Mouse (Mus musculus) cerebellum, postnatal 36 days (tissue): ENCODE results near the gene Heatr5b.

ENCODE experiments used
- DNase-seq, 2 experiments: peaks; one replicate each; pipeline ENCODE4 v3.0.0; 2021 to 2022; ENCODE audit warnings: mixed read lengths in 2 of 2

Gene Heatr5b

DNA sequence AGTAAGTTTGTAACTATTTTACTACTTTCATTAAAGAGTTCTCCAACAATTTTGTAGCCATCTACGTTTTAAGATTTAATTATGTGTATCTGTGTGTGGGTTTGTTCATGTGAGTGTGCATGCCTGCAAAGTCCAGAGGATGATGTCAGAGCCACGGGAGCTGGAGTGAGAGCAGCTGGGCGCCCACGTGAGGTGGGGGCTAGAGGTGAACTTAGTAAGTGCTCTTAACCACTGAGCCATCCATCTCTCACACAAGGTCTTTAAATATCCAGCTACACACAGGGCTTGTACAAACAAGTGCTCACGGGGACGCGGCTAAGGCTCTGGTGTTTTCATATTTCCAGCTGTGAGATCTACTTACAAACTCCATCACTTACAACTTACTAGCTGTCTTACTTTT, 69.1 kb downstream of the Heatr5b start:
- DNase-seq: no peak

DNA sequence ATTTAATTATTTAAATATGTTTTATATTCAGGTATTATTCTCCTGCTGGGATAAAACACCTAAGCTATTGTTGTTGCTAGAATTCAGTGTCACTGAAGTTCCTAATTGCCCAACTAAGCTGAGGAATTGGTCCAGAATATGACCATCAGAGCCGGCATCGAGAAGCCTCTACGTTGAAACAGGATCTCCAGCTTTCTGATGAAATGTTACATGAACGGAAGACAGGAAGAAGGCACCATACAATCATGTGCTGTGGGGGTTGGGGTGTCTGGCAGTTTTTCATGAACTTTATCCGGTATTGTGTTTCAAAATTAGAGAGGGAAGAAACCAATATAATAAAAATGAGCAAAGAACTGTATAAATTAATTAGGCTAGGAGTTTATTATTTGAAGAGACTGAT, 71.9 kb downstream of the Heatr5b start:
- DNase-seq: no peak

DNA sequence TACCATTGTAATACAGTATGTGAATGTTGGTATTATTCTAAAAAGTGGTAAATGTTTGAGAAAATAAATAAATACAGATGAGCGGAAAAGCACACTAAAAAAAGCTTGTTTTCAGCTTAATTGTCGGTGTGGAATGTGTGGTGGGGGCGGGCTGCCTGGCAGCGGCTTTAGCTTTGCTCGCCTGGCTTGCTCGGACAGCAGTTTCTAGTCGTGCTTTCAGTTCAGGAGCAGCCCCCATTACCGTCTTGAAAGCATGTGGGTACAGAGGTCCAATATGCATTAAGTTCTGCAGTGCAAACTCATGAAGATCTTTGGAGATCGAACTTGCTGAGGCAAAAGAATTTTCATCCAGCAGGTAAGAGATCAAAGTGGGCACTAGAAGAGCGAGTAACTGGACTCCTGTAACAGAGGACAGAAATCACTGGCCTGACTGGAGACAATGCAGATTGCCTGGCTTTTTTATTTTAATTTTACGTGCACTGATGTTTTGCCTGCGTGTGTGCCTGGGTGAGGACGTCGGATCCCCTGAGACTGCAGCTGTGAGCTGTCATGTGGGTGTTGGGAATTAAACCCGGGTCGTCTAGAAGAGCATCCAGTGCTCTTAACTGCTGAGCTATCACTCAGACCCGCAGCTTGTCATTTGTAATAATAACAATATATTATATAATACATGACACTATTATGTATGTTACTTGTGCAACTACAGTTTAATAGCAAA, 82.1 kb downstream of the Heatr5b start:
- DNase-seq: no peak

DNA sequence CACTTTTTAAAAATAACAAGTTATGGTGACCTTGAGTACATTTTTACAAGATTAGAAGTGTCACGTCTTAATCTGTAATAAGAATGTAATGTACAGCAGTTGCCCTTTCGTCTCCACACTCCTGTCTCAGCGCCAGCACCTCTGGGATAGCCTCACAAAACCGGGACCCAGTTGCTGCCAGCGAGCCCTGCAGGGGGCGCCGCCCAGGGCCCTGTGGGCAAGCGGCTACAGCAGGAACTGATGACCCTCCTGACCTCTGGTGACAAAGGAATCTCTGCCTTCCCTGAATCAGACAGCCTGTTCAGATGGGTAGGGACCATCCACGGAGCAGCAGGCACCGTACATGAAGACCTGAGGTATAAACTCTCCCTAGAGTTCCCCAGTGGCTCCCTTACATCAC, 83.1 kb downstream of the Heatr5b start:
- DNase-seq: no peak

DNA sequence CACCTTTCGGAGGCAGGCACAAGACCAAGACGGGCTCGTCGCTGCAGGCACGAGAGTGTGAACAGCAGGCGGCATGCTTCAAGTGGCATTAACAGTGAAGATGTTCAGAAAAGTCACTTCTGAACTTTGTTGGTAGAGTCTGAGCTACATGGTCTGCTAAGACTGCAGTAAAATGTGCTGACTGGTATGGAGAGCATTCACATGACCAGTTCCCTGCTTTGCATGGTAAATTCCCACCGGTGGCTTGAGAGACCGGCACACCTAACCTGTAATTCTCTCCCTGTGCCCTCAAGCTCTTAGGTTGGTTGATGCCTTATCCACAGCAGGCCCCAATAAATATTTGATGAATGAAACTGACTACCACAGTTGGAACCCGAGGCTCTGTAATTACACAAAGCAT, 86.7 kb downstream of the Heatr5b start:
- no peak for DNase-seq

DNA sequence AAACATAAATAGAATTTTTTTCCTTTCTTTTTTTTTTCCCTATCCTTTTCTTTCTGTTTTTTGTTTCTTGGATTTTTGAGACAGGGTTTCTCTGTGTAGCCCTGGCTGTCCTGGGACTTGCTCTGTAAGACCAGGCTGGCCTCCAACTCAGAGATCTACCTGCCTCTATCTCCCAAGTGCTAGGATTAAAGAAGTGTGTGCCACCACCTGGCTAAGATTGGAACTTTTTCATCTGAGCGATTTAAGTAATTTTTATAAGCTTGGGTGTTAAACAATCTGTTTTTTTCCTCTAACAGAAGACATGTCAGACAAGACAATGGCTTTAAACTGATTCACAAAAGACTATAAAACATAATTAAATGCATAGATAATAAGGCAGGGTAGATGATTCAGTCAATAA, 96.7 kb downstream of the Heatr5b start:
- no peak for DNase-seq

DNA sequence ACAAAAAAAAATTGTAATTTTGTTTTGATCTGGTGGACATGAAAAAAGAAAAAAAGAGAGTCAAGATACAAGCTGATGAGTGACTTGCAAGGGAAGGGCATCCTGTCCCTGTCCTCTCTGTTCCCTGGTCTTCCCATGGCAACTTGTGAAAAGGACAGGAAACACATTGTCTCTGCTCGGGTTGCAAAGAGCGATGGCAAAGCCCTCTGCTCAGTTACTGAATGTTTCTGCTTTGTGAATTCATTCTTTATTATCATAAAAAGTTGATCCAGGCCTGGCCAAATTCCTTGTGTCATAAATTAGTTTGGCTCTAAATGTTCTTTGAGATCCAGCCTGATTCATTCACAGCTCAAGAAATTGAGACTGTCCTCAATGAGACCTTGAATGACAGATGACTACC, 97.4 kb downstream of the Heatr5b start:
- no peak for DNase-seq

DNA sequence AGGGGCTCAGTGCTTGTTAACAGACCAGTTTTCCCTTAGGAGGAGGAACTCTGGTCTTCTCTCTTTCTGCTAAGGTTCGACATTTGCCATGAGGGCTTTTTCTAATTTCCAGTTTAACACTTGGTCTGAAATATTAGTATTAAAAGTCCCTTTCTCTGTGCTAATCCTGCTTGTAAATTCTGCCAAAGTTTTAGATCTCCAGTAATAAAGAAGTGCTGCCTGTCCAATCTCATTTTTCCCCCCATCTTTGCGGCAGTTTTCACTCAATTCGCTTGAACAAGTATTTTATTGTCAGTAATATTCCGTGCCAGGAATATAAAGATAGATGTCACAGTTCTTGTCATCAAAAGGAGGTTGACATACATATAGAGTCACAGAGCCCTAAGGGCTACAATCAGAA, 98.1 kb downstream of the Heatr5b start, which contains the start of gene Strn:
Gene Strn (minus strand): TSS at position 101 of the 400 bp plus-strand sequence.
- DNase-seq: no peak

DNA sequence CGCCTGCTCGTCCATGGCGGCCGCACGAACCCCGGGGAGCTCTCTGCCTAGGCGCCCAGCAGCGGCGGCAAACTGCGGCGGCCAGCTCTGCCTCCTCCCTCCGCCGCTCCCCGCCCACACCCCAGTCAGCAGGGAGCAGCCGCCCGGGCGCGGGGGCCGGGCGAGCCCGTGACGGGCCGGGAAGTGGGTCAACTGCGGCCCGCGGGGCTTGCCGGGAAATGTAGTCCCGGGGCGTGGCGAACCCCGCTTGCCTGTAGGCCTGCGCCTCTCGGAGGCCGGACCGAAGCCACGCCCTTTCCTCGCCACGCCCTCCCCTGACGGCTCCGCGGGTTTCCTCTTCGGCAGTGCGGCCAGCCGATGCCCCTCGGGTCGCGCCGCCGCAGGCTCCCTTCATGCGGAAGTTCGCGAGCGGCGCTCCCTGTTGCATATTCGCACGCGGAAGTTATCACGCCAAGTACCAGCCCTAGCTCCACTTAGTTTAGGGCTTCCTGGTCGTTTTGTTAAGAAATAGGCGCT, 98.6 kb downstream of the Heatr5b start:
- DNase-seq: peak; percentile 97 to 98

DNA sequence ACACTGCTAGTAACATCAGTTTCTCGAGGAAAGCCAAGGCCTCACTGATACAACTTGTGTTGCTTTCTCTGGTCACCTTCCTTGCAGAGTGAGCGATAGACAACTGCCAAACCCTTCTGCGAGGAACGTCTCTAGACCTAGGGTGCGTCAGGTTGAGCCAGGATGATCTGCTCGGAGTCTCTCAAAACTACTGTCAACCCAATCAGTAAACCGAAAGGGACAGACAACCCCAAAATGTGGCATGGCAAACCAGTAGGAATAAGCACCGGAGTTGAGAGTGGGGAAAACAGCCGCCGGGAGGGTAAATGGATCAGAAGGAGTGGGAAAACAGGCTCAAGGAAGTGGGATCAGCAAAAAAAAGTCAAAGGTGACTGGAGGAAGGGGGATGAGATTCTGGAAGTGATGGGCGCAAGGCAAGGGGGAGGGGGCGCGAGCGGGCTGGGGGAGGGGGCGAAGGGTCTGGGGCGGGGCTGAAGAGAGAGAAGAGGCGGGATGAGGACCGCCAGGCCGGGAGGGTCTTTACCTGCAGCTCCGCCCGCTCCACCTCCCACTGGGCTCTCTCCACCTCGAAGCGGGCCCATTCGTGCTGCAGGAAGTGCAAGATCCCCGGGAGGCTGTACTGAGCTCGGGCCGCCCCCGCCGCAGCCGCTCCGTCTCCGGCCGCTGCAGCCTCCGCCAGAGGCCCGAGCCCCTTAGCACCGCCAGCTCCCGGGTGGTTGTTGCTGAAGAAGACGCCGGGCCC, 99.3 kb downstream of the Heatr5b start:
- peak; percentile 20 to 41 for DNase-seq

DNA sequence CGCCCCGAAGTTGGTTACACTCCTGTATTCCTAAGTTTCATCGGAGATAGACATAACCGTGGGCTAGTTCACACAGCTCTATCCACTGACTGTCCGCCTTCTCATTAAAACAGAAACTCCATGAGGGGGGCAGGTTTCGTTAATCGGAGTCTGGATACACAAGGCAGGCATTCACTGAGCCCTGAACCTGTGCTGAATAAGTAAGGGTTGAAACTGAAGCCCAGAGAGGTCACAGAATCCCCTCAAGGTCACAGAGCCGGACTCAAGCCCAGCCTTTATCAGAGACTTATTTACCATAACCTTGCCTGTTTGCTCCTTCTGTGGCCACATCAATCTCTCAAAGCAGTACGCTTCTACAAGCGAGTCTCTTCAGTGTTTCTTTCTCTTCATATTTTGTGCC, 100.4 kb downstream of the Heatr5b start:
- DNase-seq: no peak

DNA sequence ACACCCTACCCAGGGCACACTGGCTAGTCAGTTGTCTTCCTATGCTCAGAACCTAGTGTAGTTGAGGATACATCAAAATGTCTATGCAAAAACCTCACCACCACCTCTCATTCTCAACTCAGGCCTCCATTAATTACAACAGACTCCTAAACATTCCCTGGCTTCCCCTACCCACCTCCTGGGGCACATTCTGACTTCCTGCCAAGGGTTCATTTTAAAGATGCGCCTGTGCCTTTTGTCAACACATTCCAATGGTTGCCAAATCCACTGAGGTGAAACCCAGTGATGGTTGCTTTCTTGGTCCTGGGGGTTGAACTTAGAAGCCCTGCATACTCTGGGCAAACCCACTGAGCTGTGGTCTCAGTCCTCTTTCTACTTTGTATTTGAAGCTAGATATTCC, 103.1 kb downstream of the Heatr5b start:
- DNase-seq: peak; percentile 20 to 29

DNA sequence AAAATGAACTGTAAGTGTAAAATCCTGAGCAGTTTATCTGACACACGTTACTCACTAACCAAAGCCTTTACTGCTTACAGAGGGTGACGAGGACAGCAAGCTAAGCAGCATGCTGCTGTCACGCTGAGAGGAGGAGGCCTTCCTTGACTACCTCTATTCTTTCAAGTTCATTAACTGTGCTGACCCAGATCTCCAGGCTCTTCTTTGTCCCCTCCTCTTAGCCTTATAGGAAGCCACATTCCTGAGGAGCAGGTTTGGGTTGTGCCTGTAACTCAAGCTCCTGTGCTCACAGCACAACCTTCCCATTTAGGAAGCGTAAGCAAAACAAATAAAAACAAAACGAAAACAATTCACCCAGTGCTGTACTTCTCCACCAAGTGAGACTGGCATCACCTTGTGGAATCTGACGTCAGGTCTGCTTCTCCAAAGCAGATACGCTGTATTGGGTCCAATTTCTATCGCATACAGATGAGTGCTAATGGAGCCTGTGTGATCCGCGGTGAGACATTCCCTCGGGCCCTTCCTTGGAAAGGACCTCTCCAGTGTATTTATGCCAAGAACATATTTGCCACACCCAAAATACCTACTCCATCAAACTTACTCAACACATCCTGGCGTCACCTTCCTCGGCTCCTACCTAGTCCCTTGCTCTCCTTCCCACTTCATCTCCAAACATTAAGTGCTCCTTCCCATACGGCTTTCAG, 108.3 kb downstream of the Heatr5b start:
- DNase-seq: no peak

DNA sequence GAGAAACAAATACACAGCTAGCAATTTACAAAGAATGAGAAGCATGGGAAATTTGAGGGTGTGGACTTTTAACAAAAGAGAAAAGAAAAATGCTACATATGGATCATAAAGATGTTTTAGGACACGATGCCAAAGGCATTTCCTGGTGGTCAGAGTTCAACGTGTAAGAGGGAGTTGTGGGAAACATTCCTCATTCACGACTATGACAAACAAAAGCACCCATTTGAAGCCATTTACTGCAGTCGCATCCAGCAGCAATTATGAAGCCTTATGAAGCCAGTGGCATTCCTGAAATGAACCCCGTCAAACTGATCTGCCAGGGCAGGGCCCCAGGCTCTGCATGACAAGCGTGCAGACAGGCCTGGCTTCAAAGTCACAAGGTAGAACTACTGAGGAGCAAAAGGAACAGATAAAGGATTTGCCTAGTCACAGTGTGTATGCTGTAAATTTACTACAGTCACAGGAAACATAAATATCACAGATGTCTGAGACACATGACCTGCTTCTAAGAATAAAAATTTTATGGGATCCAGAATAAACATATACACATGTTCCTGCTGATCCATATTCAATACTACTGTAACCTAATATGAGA, 110.6 kb downstream of the Heatr5b start:
- DNase-seq: no peak

DNA sequence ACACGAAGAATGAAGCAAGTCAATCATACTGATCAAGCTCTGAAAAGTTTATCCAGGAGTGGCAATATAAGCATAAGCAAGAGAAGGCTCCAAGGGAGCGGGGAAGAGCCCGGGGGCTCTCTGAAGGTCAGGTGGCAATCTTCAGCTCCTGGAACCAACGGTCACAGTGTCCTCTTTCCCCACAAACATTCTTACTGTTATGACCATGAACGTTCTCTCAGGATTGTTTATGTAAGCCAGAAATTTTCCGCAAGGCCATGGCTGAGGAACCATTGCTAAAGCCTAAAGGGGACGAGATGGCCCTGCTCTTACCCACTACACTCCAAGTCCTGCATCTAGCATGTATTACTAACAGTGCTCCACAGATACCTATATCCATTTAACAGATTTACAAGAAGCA, 113.5 kb downstream of the Heatr5b start:
- no peak for DNase-seq

DNA sequence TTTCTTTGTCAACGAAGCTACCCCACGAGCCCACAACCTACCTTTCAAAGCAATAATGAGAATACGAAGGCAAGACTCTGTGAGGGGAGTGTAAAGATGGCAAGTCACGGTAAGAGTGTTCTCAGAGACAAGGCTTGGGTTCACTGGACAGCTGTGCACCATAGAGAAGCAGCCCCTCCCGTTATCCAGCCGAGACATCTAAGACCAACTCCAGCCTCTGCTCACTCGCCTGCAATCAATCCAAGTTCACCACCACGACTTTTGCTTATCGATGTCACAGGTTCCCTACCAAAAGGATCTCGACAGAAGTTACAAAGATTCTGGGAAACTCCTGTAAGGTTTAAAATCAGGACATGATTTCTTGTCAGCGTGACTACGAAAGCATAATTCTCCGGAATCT, 116.1 kb downstream of the Heatr5b start:
- DNase-seq: no peak

DNA sequence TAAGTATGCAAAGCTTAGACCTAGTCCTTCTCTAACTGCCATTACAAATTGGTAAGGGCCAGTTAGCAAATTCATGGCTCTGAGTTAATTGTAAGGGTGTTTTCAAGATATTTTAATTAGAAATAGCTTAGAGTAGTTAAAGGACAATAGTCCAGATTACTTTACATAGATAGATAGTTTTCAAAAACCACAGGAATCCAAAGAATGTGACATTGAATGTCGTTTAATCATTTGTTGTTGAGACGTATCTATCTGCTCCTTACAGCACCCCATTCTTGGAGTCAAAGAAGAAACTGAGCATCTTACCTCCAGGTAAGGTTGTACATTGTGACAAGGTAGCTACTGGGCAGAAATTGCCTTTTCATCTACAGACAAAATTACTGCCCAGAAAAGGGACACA, 124.9 kb downstream of the Heatr5b start:
- no peak for DNase-seq

DNA sequence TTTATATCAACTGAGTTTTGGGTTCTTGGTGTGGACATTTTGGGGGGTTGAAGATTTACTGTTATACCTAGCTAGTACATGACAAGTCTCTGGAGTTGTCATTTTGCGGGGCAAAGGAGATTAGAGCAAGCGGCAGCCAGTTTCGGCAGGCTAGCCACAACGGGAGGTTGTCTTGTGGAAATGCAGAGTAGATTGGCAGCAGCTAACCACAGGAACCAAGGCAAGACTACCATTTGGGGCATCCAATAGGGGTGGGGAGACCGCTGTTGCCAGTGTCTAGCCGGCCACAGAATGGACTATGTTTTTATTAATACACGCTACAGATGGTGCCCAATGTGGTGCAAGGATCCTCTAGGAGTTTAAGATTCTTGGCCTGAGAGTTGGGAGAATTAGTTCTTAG, 126.7 kb downstream of the Heatr5b start:
- no peak for DNase-seq

DNA sequence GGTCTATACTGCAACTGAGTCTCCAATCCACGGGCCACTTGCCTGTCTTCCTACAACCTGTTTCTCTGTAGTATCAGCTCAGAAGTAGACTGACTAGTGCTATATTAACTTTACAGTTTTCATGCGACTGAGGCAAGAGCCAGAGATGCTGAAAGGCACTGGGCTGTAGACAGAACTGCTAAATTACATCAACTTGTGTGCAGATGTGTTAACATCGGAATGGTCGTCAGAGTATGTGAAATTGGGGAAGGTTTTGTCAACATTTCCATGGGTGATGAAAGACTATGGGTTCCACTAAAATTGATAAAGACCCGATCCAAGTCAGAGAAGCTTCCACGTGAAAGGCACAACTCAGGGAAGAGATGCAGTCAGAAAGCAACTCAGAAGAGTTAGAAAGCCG, 132.2 kb downstream of the Heatr5b start:
- no peak for DNase-seq
